Mouse (Mus musculus): Measurements from ENCODE around the gene Gmnn. TPM values are rescaled to one million over a fixed set of nuclear protein-coding genes. Genes with fewer than 3 reads are reported as not detected.
A peak's percentile ranks its signal among the peaks of the same experiment; 100 is the strongest.

The Gmnn gene
- polyA plus RNA-seq, 1 experiment from 2014 or later: 124 TPM

GRCm38 (mm10) chr13:24760351-24760870, 1.3 kb downstream of the Gmnn start:
- Histone ChIP-seq H3K9me3 (no peaks in the 10 kb centered on the region), H3K4me1 (replicated peaks) (peaks cover 13% of the 10 kb centered on the region), H3K27me3 (no peaks in the 10 kb centered on the region), H3K36me3 (peaks cover 41% of the 10 kb centered on the region), H3K9ac (replicated peaks) (peak overlapping the region; percentile 83), H3K27ac (peak overlapping the region; percentile 94; the same call in 1 of the 2 replicates), H3K4me3 (replicated peaks) (peak overlapping the region; percentile 83), H3K4me2 (peak overlapping the region; percentile 60)
- WGBS: 73% methylated on average over 5 of the region's 5 CpGs
- no peak for ATAC-seq (ENCODE audit: insufficient number of reproducible peaks, insufficient read depth, low FRiP score, low TSS enrichment, low read depth)

GRCm38 (mm10) chr13:24759451-24759850, 2.3 kb downstream of the Gmnn start:
- H3K4me1 ChIP-seq (replicated peaks): peaks cover 13% of the 10 kb centered on the region
- no peak overlapping the region for H3K27ac ChIP-seq
- peaks cover 51% of the 10 kb centered on the region for H3K36me3 ChIP-seq
- H3K4me2 ChIP-seq: no peak overlapping the region
- ATAC-seq (ENCODE audit: insufficient number of reproducible peaks, insufficient read depth, low FRiP score, low TSS enrichment, low read depth): no peak
- H3K27me3 ChIP-seq: no peaks in the 10 kb centered on the region
- no peak overlapping the region for H3K9ac ChIP-seq (replicated peaks)
- no peaks in the 10 kb centered on the region for H3K9me3 ChIP-seq
- 87% methylated on average over 10 of the region's 10 CpGs for WGBS
- H3K4me3 ChIP-seq (replicated peaks): no peak overlapping the region

DNA sequence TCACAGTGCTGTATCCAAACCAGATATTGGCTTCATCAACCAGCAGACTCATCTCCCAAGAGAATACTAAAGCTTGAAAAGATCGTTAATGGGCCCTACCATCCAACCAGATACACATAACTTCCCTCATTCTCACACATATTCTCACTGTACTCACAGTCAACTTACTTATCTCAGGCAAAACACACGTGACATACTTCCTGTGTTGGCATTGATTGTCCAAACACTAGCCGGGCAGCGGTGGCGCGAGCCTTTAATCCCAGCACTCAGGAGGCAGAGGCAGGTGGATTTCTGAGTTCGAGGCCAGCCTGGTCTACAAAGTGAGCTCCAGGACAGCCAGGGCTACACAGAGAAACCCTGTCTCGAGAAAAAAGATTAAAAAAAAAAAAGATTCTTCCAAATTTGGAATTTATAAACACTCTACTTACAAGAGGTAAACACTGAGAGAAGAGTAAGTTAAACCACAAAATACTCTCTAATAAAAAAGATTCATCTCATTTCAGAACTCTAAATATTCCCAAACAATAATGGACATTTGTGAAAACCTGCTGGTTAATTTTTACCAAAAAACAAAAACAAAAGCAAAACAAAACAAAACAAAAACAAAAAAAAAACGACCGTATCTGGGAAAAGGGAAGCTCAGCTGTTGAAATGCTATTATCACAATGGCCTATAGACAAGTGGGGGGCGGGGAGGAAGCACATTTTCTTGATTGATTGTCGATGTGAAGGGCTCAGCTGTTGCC, 3.7 kb downstream of the Gmnn start:
- H3K4me2 ChIP-seq: no peak overlapping the region
- WGBS: 90% methylated on average over 12 of the region's 12 CpGs
- ATAC-seq (ENCODE audit: insufficient number of reproducible peaks, insufficient read depth, low FRiP score, low TSS enrichment, low read depth): no peak
- peaks cover 61% of the 10 kb centered on the region for H3K36me3 ChIP-seq
- peaks cover 13% of the 10 kb centered on the region for H3K4me1 ChIP-seq (replicated peaks)
- no peak overlapping the region for H3K4me3 ChIP-seq (replicated peaks)
- H3K27me3 ChIP-seq: no peaks in the 10 kb centered on the region
- no peaks in the 10 kb centered on the region for H3K9me3 ChIP-seq
- H3K27ac ChIP-seq: no peak overlapping the region
- H3K9ac ChIP-seq (replicated peaks): no peak overlapping the region

DNA sequence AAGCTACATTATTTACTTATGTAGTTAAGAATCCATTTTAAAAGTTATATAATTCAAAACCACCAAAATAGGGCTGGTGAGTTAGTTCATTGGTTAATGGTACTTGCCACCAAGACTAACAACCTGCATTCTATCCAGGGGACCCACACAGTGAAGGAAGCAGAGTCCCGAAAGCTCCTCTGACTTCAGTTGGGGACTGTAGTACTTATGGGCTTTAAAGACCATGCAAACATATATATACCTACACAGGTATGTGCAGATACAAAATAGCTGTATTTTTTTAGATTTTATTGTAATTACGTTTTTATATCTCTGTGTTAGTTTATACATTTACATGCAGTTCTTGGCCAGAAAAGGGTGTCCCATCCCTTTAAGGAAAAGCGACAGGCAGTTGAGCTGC, 5.0 kb downstream of the Gmnn start:
- H3K27me3 ChIP-seq: no peaks in the 10 kb centered on the region
- H3K4me1 ChIP-seq (replicated peaks): peaks cover 9% of the 10 kb centered on the region
- H3K9me3 ChIP-seq: no peaks in the 10 kb centered on the region
- H3K27ac ChIP-seq: no peak overlapping the region
- no peak for ATAC-seq (ENCODE audit: insufficient number of reproducible peaks, insufficient read depth, low FRiP score, low TSS enrichment, low read depth)
- H3K9ac ChIP-seq (replicated peaks): no peak overlapping the region
- no peak overlapping the region for H3K4me2 ChIP-seq
- peaks cover 72% of the 10 kb centered on the region for H3K36me3 ChIP-seq
- WGBS: 96% methylated on average over 3 of the region's 3 CpGs
- no peak overlapping the region for H3K4me3 ChIP-seq (replicated peaks)

- Histone ChIP-seq H3K27ac (no peak overlapping the region), H3K27me3 (no peaks in the 10 kb centered on the region), H3K9ac (replicated peaks) (no peak overlapping the region), H3K9me3 (no peaks in the 10 kb centered on the region), H3K4me2 (no peak overlapping the region), H3K4me1 (replicated peaks) (no peaks in the 10 kb centered on the region), H3K36me3 (peaks cover 61% of the 10 kb centered on the region), H3K4me3 (replicated peaks) (no peak overlapping the region)
- 90% methylated on average over 8 of the region's 8 CpGs for WGBS
- ATAC-seq (ENCODE audit: insufficient number of reproducible peaks, insufficient read depth, low FRiP score, low TSS enrichment, low read depth): no peak
Observed at GRCm38 (mm10) chr13:24751396-24751795, 10.3 kb downstream of the Gmnn start.

DNA sequence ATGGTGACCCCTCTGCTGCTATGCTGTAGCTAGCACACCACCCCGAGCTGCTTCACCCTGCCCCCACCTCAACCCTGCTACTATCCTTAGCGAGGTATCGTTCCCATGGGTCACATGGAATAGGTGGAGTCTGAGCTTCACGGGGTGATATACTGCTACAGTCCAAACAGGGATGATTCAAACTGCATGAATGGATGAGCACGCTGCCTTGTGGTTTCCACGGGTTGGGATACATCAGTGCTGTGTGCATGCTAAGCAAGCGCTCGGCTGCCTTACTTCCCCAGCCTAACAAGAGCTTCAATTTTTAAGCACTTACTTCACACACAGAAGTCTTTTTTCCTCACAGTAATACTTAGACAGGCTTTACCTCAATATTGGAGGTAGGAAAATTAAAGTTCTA, 10.9 kb downstream of the Gmnn start:
- no peak overlapping the region for H3K27ac ChIP-seq

DNA sequence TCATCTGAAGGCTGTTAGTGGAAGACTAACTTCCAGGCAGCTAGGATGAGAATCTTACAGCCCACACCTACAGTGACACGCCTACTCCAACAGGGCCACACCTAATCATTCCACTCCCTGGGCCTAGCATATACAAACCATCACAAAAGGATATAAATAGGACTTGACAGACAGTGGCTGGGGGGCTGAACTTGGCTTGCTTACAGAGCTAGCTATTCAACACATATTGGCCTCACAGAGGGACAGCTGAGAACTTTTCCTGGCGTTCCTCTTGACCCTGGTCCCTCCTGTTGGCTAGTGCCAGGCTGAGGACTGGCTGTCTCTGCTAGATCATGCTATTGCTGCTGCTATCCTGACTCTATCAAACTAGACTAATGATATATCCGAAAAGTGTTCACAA, 13.9 kb downstream of the Gmnn start:
- Histone ChIP-seq H3K9me3 (no peaks in the 10 kb centered on the region), H3K36me3 (peaks cover 35% of the 10 kb centered on the region), H3K27me3 (no peaks in the 10 kb centered on the region), H3K27ac (no peak overlapping the region), H3K4me1 (replicated peaks) (no peaks in the 10 kb centered on the region), H3K4me3 (replicated peaks) (no peak overlapping the region), H3K4me2 (no peak overlapping the region), H3K9ac (replicated peaks) (no peak overlapping the region)
- 90% methylated on average over 3 of the region's 3 CpGs for WGBS
- ATAC-seq (ENCODE audit: insufficient number of reproducible peaks, insufficient read depth, low FRiP score, low TSS enrichment, low read depth): no peak

More for the DNA sequence above, 10.9 kb downstream of the Gmnn start:
- no peaks in the 10 kb centered on the region for H3K27me3 ChIP-seq
- WGBS: 89% methylated on average over 8 of the region's 8 CpGs
- no peaks in the 10 kb centered on the region for H3K9me3 ChIP-seq
- H3K36me3 ChIP-seq: peaks cover 56% of the 10 kb centered on the region
- no peak for ATAC-seq (ENCODE audit: insufficient number of reproducible peaks, insufficient read depth, low FRiP score, low TSS enrichment, low read depth)
- no peaks in the 10 kb centered on the region for H3K4me1 ChIP-seq (replicated peaks)
- no peak overlapping the region for H3K4me3 ChIP-seq (replicated peaks)
- no peak overlapping the region for H3K4me2 ChIP-seq
- no peak overlapping the region for H3K9ac ChIP-seq (replicated peaks)

DNA sequence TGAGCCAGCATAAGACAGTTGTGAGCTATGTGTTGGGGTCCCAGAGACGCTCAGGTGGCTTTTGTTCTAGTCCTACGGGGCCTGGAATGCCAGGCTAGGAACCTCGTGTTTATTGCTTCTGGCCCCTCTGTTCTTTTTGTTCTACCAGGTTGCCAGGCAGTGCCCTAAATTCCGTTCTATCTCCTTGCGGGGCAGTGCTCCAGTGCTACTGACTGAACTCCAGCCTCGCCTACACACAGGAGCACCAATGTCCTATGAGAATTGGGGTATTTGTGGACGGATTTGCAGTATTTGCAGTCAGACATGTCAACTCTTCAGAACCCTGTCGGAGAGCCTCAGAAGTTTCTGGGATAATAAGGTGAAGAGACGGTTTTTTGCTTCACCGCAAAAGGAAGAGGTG, 20.7 kb downstream of the Gmnn start, which contains the start of gene Armh2:
Gene Armh2 (plus strand): TSS at position 205 of the 400 bp plus-strand sequence.
- Histone ChIP-seq H3K9me3 (no peaks in the 10 kb centered on the region), H3K9ac (replicated peaks) (no peak within 1 kb of the TSS), H3K27ac (no peak within 1 kb of the TSS), H3K4me3 (replicated peaks) (no peak within 1 kb of the TSS), H3K36me3 (peaks cover 6% of the 10 kb centered on the region; the same call in 1 of the 2 replicates), H3K4me2 (no peak within 1 kb of the TSS), H3K4me1 (replicated peaks) (no peaks in the 10 kb centered on the region), H3K27me3 (no peaks in the 10 kb centered on the region)
- ATAC-seq (ENCODE audit: insufficient number of reproducible peaks, insufficient read depth, low FRiP score, low TSS enrichment, low read depth): no peak
- WGBS: 89% methylated on average over 10 of the region's 10 CpGs

DNA sequence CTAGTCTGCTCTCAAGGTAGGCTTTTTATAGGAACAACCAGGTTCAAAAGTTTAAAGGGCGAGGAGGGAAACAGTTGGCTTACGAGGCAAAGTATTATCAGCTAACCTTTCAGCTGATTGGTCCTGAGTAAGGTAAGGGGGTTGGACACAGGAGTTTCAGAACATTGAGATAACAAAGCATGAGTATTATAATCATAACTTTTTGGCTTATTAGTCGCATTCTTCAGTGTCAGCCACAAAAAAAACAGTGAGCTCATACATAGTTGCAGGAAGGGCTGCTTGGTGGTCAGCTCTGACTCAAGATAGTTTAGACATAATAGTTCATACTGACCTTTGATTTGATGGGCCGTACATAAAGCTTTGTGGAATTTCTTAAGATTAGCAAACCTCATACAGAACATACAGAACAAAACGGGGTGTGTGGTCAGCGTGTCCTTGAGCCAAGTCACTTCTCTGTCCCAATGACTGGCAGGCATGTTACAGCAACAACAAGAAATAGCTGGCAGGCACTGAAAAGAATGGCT, 26.1 kb downstream of the Gmnn start:
- no peak overlapping the region for H3K9ac ChIP-seq (replicated peaks)
- no peaks in the 10 kb centered on the region for H3K9me3 ChIP-seq
- no peak overlapping the region for H3K4me2 ChIP-seq
- H3K36me3 ChIP-seq: 0 out of 2 replicates have a peak, but pooled peaks cover 2% of the 10 kb centered on the region
- ATAC-seq (ENCODE audit: insufficient number of reproducible peaks, insufficient read depth, low FRiP score, low TSS enrichment, low read depth): no peak
- 73% methylated on average over 6 of the region's 6 CpGs for WGBS
- H3K27me3 ChIP-seq: no peaks in the 10 kb centered on the region
- H3K27ac ChIP-seq: no peak overlapping the region
- no peaks in the 10 kb centered on the region for H3K4me1 ChIP-seq (replicated peaks)
- H3K4me3 ChIP-seq (replicated peaks): no peak overlapping the region

GRCm38 (mm10) chr13:24734502-24734901, 27.2 kb downstream of the Gmnn start:
- no peaks in the 10 kb centered on the region for H3K27me3 ChIP-seq
- H3K4me2 ChIP-seq: no peak overlapping the region
- no peak overlapping the region for H3K9ac ChIP-seq (replicated peaks)
- no peaks in the 10 kb centered on the region for H3K4me1 ChIP-seq (replicated peaks)
- ATAC-seq (ENCODE audit: insufficient number of reproducible peaks, insufficient read depth, low FRiP score, low TSS enrichment, low read depth): no peak
- WGBS: 86% methylated on average over 5 of the region's 5 CpGs
- no peaks in the 10 kb centered on the region for H3K36me3 ChIP-seq
- no peak overlapping the region for H3K4me3 ChIP-seq (replicated peaks)
- no peaks in the 10 kb centered on the region for H3K9me3 ChIP-seq
- no peak overlapping the region for H3K27ac ChIP-seq

GRCm38 (mm10) chr13:24729128-24729527, 32.6 kb downstream of the Gmnn start:
- no peaks in the 10 kb centered on the region for H3K36me3 ChIP-seq
- no peaks in the 10 kb centered on the region for H3K27me3 ChIP-seq
- no peaks in the 10 kb centered on the region for H3K9me3 ChIP-seq
- no peak overlapping the region for H3K27ac ChIP-seq
- WGBS: 94% methylated on average over 5 of the region's 5 CpGs
- H3K4me1 ChIP-seq (replicated peaks): peaks cover 5% of the 10 kb centered on the region; the same call in 1 of the 2 replicates
- no peak overlapping the region for H3K4me3 ChIP-seq (replicated peaks)
- no peak overlapping the region for H3K4me2 ChIP-seq
- no peak overlapping the region for H3K9ac ChIP-seq (replicated peaks)
- ATAC-seq (ENCODE audit: insufficient number of reproducible peaks, insufficient read depth, low FRiP score, low TSS enrichment, low read depth): no peak

Data from limb, embryonic 12.5 days (tissue).